Mouse (Mus musculus): ENCODE measurements at regions not wholly inside any gene's neighbourhood (a gene's known extent, or its start where the extent isn't known, plus 50 kb on each side); places are given as distances from the start of the nearest gene placed in this dataset.
A peak's percentile ranks its signal among the peaks of the same experiment; 100 is the strongest.

DNA sequence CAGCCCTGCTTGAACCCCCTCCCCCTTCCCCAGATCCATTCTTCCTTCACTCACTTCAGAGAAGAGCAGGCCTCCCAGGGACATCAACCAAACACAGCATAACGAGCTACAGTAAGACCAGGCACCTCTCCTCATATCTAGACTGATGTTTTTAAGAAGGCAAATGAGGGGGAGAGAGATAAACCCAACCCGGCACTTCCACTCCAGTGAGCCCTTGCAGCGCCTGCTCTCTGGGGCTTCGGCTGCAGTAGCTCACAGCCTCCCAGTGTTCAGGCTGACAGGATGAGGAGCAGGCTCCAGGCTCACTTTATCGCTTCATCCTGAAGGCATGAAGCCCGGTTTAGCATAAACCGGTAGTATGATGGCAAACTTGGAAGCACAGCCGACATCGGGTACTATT lies 162.9 kb upstream of the Prok2 start:
- DNase-seq, result no peak

GRCm38 (mm10) chr6:99887904-99888303 lies 161.7 kb upstream of the Prok2 start:
- no peak for DNase-seq

- no peak for DNase-seq
Observed at GRCm38 (mm10) chr6:99884755-99885154, 158.6 kb upstream of the Prok2 start.

GRCm38 (mm10) chr6:99884054-99884453 lies 157.9 kb upstream of the Prok2 start:
- DNase-seq, result peak; percentile 11 to 21

GRCm38 (mm10) chr6:99881606-99882005 lies 155.4 kb upstream of the Prok2 start:
- DNase-seq, result no peak

- no peak for DNase-seq
Observed at GRCm38 (mm10) chr6:99874852-99875251, 148.7 kb upstream of the Prok2 start.

- no peak for DNase-seq
Observed at GRCm38 (mm10) chr6:99874029-99874428, 147.8 kb upstream of the Prok2 start.

GRCm38 (mm10) chr6:99866061-99866460 lies 139.9 kb upstream of the Prok2 start:
- DNase-seq, result no peak

GRCm38 (mm10) chr6:99864949-99865348 lies 138.8 kb upstream of the Prok2 start:
- peak; percentile 8 to 13 for DNase-seq

- no peak for DNase-seq
Observed at GRCm38 (mm10) chr6:99863418-99863817, 137.2 kb upstream of the Prok2 start.

DNA sequence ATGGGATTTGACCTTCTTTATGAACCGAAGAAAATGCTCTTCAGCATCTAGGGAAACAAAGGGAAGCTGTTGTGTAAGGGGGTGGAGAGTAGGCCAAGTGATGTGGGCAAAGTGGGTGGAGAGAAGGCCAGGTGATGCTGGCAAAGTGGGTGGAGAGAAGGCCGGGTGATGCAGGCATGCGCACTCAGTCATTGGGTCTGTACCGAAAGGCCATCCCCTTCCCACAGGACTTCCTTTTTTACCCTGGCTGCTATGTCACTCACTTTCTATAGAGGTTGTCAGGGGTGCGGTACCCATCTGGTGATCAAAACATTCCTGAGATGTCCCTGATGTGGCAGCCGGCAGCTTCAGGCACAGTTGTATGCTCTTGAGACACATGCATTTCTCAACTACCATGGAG lies 131.2 kb upstream of the Prok2 start:
- DNase-seq, result no peak

- DNase-seq, result no peak
Observed at GRCm38 (mm10) chr6:99853716-99854115, 127.5 kb upstream of the Prok2 start.

GRCm38 (mm10) chr6:99850706-99851105 lies 124.5 kb upstream of the Prok2 start:
- DNase-seq, result no peak

DNA sequence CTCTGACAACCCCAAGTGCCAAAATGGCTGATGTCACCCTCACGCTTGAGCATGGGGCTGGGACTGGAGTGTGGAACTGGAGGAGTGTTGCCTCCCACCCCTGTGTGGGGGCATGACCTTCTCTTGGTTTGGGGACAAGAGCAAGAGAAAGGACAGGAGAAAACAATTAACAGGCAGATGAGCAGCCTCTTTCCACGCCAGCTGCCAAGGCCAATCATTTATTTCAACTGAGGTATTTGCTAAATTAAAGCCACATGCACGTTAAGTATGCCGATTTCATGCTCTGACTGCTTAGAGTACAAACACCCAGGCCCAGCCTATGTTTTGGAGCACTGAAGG lies 119.3 kb upstream of the Prok2 start:
- DNase-seq, result no peak

- DNase-seq, result no peak
Observed at GRCm38 (mm10) chr6:99844775-99845507, 118.7 kb upstream of the Prok2 start.

DNA sequence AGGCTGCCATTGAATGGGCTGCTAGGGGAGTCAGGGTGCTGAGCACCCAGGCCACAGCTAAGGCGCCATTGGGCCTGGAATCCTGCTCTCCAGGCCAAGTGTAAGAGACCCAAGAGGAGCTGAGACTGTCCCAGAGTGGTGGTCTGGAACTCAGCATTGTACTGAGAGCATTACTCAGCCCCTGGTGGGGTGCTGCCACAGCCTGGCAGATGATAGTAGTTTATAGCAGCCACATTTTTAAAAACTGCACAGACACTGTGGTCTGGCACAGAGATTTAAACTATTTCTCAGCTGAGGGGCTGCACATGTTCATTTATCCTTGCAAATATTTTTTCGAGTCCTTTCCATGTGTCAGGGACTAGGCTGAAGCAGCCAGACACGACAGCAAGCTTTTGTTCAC lies 117.3 kb upstream of the Prok2 start:
- no peak for DNase-seq

GRCm38 (mm10) chr6:99842723-99843122 lies 116.5 kb upstream of the Prok2 start:
- DNase-seq, result no peak

GRCm38 (mm10) chr6:99840823-99841222 lies 114.6 kb upstream of the Prok2 start:
- DNase-seq, result no peak

GRCm38 (mm10) chr6:99833323-99833722 lies 107.1 kb upstream of the Prok2 start:
- peak; percentile 60 to 62 for DNase-seq

DNA sequence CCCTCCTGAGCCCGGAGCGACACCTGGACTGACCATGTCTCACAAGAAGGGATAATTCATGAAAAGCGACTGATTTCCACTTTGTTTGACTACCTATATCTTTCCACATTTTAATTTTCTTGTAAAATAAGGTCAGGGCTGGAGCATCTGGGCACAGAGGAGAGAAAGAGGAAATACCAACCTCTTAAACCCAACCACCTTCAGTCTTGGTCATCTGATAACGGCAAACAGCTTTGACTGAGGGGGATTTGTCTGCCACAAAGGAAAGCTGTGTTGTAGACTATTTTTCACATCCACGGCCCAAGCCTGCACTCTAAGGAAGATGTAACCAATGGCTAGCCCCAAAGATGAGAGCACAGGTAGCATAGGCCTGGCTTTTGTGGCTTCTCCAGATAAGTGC lies 101.4 kb upstream of the Prok2 start:
- DNase-seq, result no peak

- peak; percentile 39 to 51 for DNase-seq
Observed at GRCm38 (mm10) chr6:99824808-99825207, 98.6 kb upstream of the Prok2 start.

GRCm38 (mm10) chr6:99822471-99822870 lies 96.3 kb upstream of the Prok2 start:
- DNase-seq, result no peak

GRCm38 (mm10) chr6:99819255-99819929 lies 93.2 kb upstream of the Prok2 start:
- peak in 1 of 2 experiments; percentile 60 for DNase-seq

DNA sequence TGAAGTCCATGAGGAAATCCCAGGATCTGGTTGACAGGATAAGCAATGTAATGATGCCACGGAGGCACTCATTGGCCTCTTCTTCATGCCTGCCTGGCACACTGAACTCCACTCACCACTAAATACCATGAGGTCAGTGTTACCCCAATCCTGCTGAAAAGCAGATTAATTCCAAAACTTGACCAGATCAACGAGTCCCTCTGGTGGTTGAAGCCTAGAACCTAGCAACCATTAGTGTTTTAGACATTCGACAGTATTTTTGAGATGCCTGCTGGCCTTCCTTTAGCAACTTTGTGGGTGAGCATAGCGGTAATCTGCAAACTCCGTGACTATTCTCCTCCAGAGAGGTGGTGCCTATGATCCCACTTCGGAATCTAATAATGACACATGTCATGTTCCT lies 92.3 kb upstream of the Prok2 start:
- no peak for DNase-seq

DNA sequence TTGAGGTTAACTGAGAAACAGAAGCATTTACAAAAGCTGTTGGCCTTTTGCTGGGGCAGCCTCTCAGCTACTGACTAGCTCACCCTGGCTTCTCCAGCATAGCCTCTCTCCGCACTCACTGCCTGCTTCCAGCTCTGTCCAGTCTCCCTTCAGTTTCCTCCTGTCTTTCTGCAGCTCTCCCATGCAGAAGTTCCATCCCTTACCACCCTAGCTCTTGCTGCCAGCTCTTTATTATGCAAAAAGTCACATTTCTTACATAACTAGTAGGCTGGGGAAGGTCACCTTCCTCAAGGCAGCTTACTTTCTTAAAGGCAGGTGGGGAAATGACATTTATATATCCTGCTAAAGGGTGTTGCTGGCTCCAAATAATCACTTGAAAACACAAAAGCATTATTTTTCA lies 91.1 kb upstream of the Prok2 start:
- DNase-seq, result no peak
